Mouse (Mus musculus): Measurements from ENCODE around the gene Gm49325. TPM values are rescaled to one million over a fixed set of nuclear protein-coding genes. Genes with fewer than 3 reads are reported as not detected.

The Gm49325 gene
- polyA plus RNA-seq, 1 experiment from 2014 or later, result 5.1 TPM

- Histone ChIP-seq H3K9ac (no peak overlapping the region), H3K4me2 (replicated peaks) (no peak overlapping the region), H3K9me3 (ENCODE audit: control insufficient read depth, low read length) (no peaks in the 10 kb centered on the region), H3K27me3 (ENCODE audit: control insufficient read depth, insufficient read depth, low read length) (no peaks in the 10 kb centered on the region), H3K4me3 (replicated peaks; ENCODE audit: low read length) (no peak overlapping the region), H3K4me1 (replicated peaks; ENCODE audit: control insufficient read depth, insufficient read depth, low read length) (no peaks in the 10 kb centered on the region), H3K27ac (no peak overlapping the region), H3K36me3 (replicated peaks; ENCODE audit: control insufficient read depth, insufficient read depth) (no peaks in the 10 kb centered on the region)
- ATAC-seq (ENCODE audit: low FRiP score) (no peak), DNase-seq (ENCODE audit: low spot score) (no peak)
- WGBS, result 56% methylated on average over 6 of the region's 6 CpGs
These were observed 35.9 kb upstream of the Gm49325 start for GRCm38 (mm10) chr10:77569973-77570658.

DNA sequence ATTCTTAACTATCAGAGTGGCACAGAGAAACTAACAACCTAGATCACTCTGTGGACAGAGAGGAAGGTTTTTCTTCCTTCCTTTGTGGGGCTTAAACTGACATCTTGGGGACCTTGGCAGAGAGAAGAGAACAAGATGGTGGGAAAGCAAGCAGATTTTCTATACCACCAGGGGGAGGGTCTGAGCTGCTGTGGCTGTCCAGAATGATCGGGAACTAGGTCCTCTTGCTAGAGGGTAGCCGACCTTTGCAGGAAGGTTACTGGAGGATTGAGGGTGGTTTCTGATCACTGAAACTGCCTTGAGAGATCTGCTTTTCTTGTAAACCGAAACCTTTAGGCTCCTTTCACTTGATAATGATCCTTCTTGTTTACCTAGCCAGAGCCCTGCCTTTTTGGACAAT, 33.8 kb upstream of the Gm49325 start:
- H3K4me1 ChIP-seq (replicated peaks; ENCODE audit: control insufficient read depth, insufficient read depth, low read length), result no peaks in the 10 kb centered on the region
- H3K4me3 ChIP-seq (replicated peaks; ENCODE audit: low read length), result no peak overlapping the region
- no peak overlapping the region for H3K9ac ChIP-seq
- H3K4me2 ChIP-seq (replicated peaks), result no peak overlapping the region
- H3K9me3 ChIP-seq (ENCODE audit: control insufficient read depth, low read length), result no peaks in the 10 kb centered on the region
- ATAC-seq (ENCODE audit: low FRiP score) (no peak), DNase-seq (ENCODE audit: low spot score) (no peak)
- no peaks in the 10 kb centered on the region for H3K36me3 ChIP-seq (replicated peaks; ENCODE audit: control insufficient read depth, insufficient read depth)
- WGBS, result 35% methylated on average over 3 of the region's 3 CpGs
- H3K27ac ChIP-seq, result no peak overlapping the region
- H3K27me3 ChIP-seq (ENCODE audit: control insufficient read depth, insufficient read depth, low read length), result no peaks in the 10 kb centered on the region

- no peaks in the 10 kb centered on the region for H3K36me3 ChIP-seq (replicated peaks; ENCODE audit: control insufficient read depth, insufficient read depth)
- H3K9me3 ChIP-seq (ENCODE audit: control insufficient read depth, low read length), result no peaks in the 10 kb centered on the region
- H3K4me1 ChIP-seq (replicated peaks; ENCODE audit: control insufficient read depth, insufficient read depth, low read length), result no peaks in the 10 kb centered on the region
- H3K27me3 ChIP-seq (ENCODE audit: control insufficient read depth, insufficient read depth, low read length), result no peaks in the 10 kb centered on the region
- no peak overlapping the region for H3K9ac ChIP-seq
- DNase-seq (ENCODE audit: low spot score) (no peak), ATAC-seq (ENCODE audit: low FRiP score) (no peak)
- 80% methylated on average over 1 of the region's 1 CpGs for WGBS
- no peak overlapping the region for H3K4me2 ChIP-seq (replicated peaks)
- H3K27ac ChIP-seq, result no peak overlapping the region
- H3K4me3 ChIP-seq (replicated peaks; ENCODE audit: low read length), result no peak overlapping the region
These were observed 32.8 kb upstream of the Gm49325 start for GRCm38 (mm10) chr10:77573162-77573561.

DNA sequence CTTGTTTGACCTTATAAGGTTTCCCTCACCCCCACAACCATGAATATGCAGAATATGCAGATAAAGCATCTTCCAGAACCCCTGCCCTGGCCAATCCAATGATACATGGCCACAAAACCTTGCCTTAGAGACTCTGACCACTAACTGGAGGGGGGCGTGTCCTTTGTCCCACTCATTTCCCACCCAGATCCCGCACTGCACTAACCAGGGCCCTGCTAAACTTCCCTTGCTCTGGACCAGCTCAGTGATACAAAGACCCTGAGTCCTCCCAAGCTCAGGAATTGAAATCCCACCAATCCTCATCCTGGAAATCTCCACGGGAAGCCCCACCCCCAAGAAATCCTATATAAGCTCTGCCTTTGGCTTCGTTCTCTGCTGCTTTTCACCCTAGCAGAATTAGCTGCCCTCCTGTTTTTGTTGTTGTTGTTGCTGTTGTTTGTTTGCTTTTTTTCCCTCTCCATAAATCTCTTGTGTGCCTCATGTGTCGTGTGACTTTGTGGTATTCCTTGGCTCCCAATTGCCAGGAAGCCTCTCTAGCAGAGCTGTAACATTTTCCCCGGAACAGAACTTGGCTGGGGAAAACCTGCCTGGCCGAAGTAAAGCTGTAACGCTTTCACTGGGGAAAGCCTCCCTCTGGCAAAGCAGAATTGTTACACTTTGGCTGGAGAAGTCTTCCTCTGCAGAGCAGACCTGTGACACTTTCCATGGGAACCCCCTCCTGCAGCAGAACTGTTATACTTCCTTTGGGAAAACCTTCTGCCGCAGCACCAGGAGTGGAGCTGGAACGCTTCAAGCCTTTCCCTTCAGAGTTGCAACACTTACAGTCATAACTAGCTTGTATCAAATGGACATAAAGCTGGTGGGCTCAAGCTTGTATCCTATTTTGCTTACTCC, 25.7 kb upstream of the Gm49325 start:
- ATAC-seq (ENCODE audit: low FRiP score), result no peak

DNA sequence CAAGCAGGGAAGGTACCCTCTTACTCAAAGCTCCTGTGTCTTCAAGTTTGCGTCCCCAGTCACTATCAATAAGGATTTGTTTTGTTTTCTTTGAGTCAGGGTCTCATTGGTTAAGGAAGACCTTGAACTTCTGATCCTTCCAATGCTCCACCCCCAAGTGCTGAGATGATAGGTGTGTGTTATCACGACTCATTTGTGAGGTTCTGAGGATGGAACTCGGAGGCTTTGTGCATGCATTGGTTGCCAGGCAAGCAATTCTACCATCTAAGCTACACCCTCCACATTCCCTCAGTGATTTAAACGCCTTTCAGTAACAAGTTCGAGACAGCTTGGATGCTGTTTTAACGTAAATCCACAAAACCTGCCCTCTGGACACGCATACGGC, 25.0 kb upstream of the Gm49325 start:
- peak overlapping the region; percentile 82 for H3K27ac ChIP-seq
- ATAC-seq (ENCODE audit: low FRiP score) (peak; percentile 13; the same call in 1 of the 2 replicates), DNase-seq (ENCODE audit: low spot score) (no peak)
- H3K4me2 ChIP-seq (replicated peaks), result peak overlapping the region; percentile 90
- H3K27me3 ChIP-seq (ENCODE audit: control insufficient read depth, insufficient read depth, low read length), result no peaks in the 10 kb centered on the region
- H3K36me3 ChIP-seq (replicated peaks; ENCODE audit: control insufficient read depth, insufficient read depth), result no peaks in the 10 kb centered on the region
- H3K9ac ChIP-seq, result peak overlapping the region; percentile 70
- no peaks in the 10 kb centered on the region for H3K9me3 ChIP-seq (ENCODE audit: control insufficient read depth, low read length)
- peaks cover 18% of the 10 kb centered on the region for H3K4me1 ChIP-seq (replicated peaks; ENCODE audit: control insufficient read depth, insufficient read depth, low read length)
- WGBS, result 12% methylated on average over 8 of the region's 8 CpGs
- H3K4me3 ChIP-seq (replicated peaks; ENCODE audit: low read length), result peak overlapping the region; percentile 76

More for the DNA sequence above, 25.7 kb upstream of the Gm49325 start:
- no peaks in the 10 kb centered on the region for H3K36me3 ChIP-seq (replicated peaks; ENCODE audit: control insufficient read depth, insufficient read depth)
- H3K9ac ChIP-seq, result no peak overlapping the region
- peaks cover 18% of the 10 kb centered on the region for H3K4me1 ChIP-seq (replicated peaks; ENCODE audit: control insufficient read depth, insufficient read depth, low read length)
- no peak for DNase-seq (ENCODE audit: low spot score)
- no peaks in the 10 kb centered on the region for H3K27me3 ChIP-seq (ENCODE audit: control insufficient read depth, insufficient read depth, low read length)
- H3K9me3 ChIP-seq (ENCODE audit: control insufficient read depth, low read length), result no peaks in the 10 kb centered on the region
- no peak overlapping the region for H3K27ac ChIP-seq
- WGBS, result 64% methylated on average over 10 of the region's 10 CpGs
- no peak overlapping the region for H3K4me3 ChIP-seq (replicated peaks; ENCODE audit: low read length)
- H3K4me2 ChIP-seq (replicated peaks), result peak overlapping the region; percentile 90

GRCm38 (mm10) chr10:77581408-77582284, 24.4 kb upstream of the Gm49325 start, which contains the start of gene Pttg1ip:
Gene Pttg1ip (plus strand): TSS chr10:77581720.
- H3K4me1 ChIP-seq (replicated peaks; ENCODE audit: control insufficient read depth, insufficient read depth, low read length), result peaks cover 18% of the 10 kb centered on the region
- H3K9me3 ChIP-seq (ENCODE audit: control insufficient read depth, low read length), result no peaks in the 10 kb centered on the region
- peak within 1 kb of the TSS; percentile 90 for H3K4me2 ChIP-seq (replicated peaks)
- WGBS, result under 1% methylated on average over 64 of the region's 64 CpGs
- peak within 1 kb of the TSS; percentile 82 for H3K27ac ChIP-seq
- peak; percentile 99 for DNase-seq (ENCODE audit: low spot score)
- H3K36me3 ChIP-seq (replicated peaks; ENCODE audit: control insufficient read depth, insufficient read depth), result no peaks in the 10 kb centered on the region
- peak; percentile 97 for ATAC-seq (ENCODE audit: low FRiP score)
- H3K9ac ChIP-seq, result peak within 1 kb of the TSS; percentile 87
- H3K4me3 ChIP-seq (replicated peaks; ENCODE audit: low read length), result peak within 1 kb of the TSS; percentile 76
- no peaks in the 10 kb centered on the region for H3K27me3 ChIP-seq (ENCODE audit: control insufficient read depth, insufficient read depth, low read length)

DNA sequence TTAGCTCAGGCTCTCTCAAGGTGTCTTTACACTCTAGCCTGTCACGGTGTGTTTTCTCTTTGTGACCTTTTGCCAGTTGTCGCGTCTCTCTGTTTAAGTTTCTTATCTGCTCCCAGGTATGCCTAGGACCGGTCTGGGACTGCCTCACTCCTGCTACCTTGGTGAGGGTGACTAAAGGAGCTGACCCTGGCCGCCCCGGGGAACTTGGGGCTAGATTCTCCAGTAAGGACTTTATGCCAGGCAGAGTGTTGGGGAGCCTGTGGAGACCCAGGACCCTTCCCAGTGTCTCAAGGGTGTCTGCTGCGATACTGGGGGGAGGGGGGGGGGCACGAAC, 23.7 kb upstream of the Gm49325 start:
- peak overlapping the region; percentile 90 for H3K4me2 ChIP-seq (replicated peaks)
- no peak for DNase-seq (ENCODE audit: low spot score)
- no peaks in the 10 kb centered on the region for H3K9me3 ChIP-seq (ENCODE audit: control insufficient read depth, low read length)
- ATAC-seq (ENCODE audit: low FRiP score), result no peak
- H3K4me3 ChIP-seq (replicated peaks; ENCODE audit: low read length), result peak overlapping the region; percentile 76
- 10% methylated on average over 8 of the region's 8 CpGs for WGBS
- peak overlapping the region; percentile 87 for H3K9ac ChIP-seq
- H3K27ac ChIP-seq, result no peak overlapping the region
- peaks cover 22% of the 10 kb centered on the region for H3K4me1 ChIP-seq (replicated peaks; ENCODE audit: control insufficient read depth, insufficient read depth, low read length)
- H3K27me3 ChIP-seq (ENCODE audit: control insufficient read depth, insufficient read depth, low read length), result no peaks in the 10 kb centered on the region
- H3K36me3 ChIP-seq (replicated peaks; ENCODE audit: control insufficient read depth, insufficient read depth), result 0 out of 2 replicates have a peak, but pooled peaks cover under 1% of the 10 kb centered on the region

DNA sequence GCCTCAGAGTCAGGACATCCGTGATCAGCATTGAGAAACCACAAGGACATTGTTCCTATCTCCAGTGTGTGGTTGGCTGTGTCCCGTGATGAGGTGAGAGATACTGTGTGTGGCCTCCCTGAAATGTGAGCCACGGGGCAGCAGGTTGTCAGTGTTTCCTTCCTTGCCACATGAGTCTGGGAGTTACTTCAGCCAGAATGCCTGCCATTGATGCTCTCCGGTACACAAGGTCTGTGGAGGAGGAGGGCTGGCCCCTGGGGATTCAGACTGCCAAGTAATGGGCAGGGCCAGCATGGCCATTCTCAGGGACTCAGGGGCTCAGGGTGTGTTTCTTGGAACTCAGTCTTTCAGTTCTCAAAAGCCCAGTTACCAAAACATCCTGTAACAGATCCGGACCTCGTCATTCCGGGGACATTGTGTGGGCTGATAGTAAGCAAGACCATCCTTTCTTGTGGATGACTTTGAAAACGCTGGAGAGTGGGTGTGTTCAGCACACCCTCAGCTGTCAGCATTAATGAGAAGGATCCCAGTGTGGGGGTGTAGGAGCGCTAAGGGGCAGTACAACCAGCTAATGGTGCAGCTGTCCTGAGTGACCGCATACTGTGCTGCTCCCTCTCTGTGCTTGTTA, 22.1 kb upstream of the Gm49325 start:
- Histone ChIP-seq H3K4me3 (replicated peaks; ENCODE audit: low read length) (no peak overlapping the region), H3K27me3 (ENCODE audit: control insufficient read depth, insufficient read depth, low read length) (no peaks in the 10 kb centered on the region), H3K4me2 (replicated peaks) (no peak overlapping the region), H3K36me3 (replicated peaks; ENCODE audit: control insufficient read depth, insufficient read depth) (peaks cover 7% of the 10 kb centered on the region), H3K4me1 (replicated peaks; ENCODE audit: control insufficient read depth, insufficient read depth, low read length) (peaks cover 25% of the 10 kb centered on the region), H3K9me3 (ENCODE audit: control insufficient read depth, low read length) (no peaks in the 10 kb centered on the region), H3K27ac (no peak overlapping the region), H3K9ac (no peak overlapping the region)
- DNase-seq (ENCODE audit: low spot score), result no peak
- 71% methylated on average over 10 of the region's 10 CpGs for WGBS
- no peak for ATAC-seq (ENCODE audit: low FRiP score)

Measured in hindbrain, embryonic 14.5 days (tissue).